Mouse (Mus musculus): ENCODE measurements around the gene Lypd6b. TPM values are rescaled to one million over a fixed set of nuclear protein-coding genes. Genes with fewer than 3 reads are reported as not detected.

Lypd6b gene
- polyA plus RNA-seq, 2 experiments, result 0.02 TPM; not detected in 1

DNA sequence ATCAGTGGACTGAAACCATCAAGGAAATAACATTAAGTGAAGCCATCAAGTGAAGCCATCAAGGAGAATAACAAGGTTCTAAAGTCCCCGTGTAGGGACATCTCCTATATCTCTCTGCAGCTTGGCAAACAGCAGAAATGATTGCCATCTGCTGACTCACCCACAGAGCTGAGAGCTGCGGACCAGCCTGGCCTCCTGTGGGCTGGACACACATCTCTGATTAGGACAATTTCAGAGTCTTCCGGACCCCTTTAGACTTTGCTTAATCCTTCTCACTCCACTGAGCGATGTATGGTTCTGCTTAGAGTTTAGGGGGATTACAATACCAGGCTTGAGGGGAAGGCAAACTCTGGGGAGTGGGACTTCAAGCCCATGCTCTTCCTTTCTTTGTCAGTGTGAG is 135.3 kb downstream of the Lypd6b start:
- no peak for DNase-seq (ENCODE audit: low read depth in 3 of 3, low spot score in 3 of 3)
- H3K27ac ChIP-seq, result no peak overlapping the region
- H3K4me3 ChIP-seq (ENCODE audit: insufficient read depth in 1 of 2, low read depth in 2 of 2, low read length in 2 of 2), result no peak overlapping the region
- H3K4me1 ChIP-seq (replicated peaks; ENCODE audit: control insufficient read depth in 2 of 2, insufficient read depth in 2 of 2, low read length in 1 of 2), result no peaks in the 10 kb centered on the region
- no peaks in the 10 kb centered on the region for H3K9me3 ChIP-seq (ENCODE audit: control insufficient read depth, low read length)
- H3K36me3 ChIP-seq (replicated peaks; ENCODE audit: control insufficient read depth, insufficient read depth, low read depth), result no peaks in the 10 kb centered on the region
- WGBS (ENCODE audit: insufficient replicate concordance), result 38% methylated on average over 4 of the region's 4 CpGs
- no peak for TF ChIP-seq EP300 (IDR thresholded peaks at IDR 0.05; ENCODE audit: low read depth)
- no peak for TF ChIP-seq CTCF (IDR thresholded peaks at IDR 0.05; ENCODE audit: low read depth)
- H3K9ac ChIP-seq (replicated peaks), result no peak overlapping the region
- no peaks in the 10 kb centered on the region for H3K27me3 ChIP-seq (ENCODE audit: control insufficient read depth, insufficient read depth, low read length)
- H3K4me2 ChIP-seq (ENCODE audit: low read depth), result no peak overlapping the region
- ATAC-seq (ENCODE audit: insufficient read depth), result no peak

- TF ChIP-seq EP300 (IDR thresholded peaks at IDR 0.05; ENCODE audit: low read depth) (no peak), CTCF (IDR thresholded peaks at IDR 0.05; ENCODE audit: low read depth) (no peak)
- no peak overlapping the region for H3K4me2 ChIP-seq (ENCODE audit: low read depth)
- H3K27ac ChIP-seq, result no peak overlapping the region
- no peak overlapping the region for H3K4me3 ChIP-seq (ENCODE audit: insufficient read depth in 1 of 2, low read depth in 2 of 2, low read length in 2 of 2)
- no peaks in the 10 kb centered on the region for H3K36me3 ChIP-seq (replicated peaks; ENCODE audit: control insufficient read depth, insufficient read depth, low read depth)
- WGBS (ENCODE audit: insufficient replicate concordance), result 59% methylated on average over 5 of the region's 5 CpGs
- no peaks in the 10 kb centered on the region for H3K27me3 ChIP-seq (ENCODE audit: control insufficient read depth, insufficient read depth, low read length)
- no peak overlapping the region for H3K9ac ChIP-seq (replicated peaks)
- no peaks in the 10 kb centered on the region for H3K9me3 ChIP-seq (ENCODE audit: control insufficient read depth, low read length)
- no peak for DNase-seq (ENCODE audit: low read depth in 3 of 3, low spot score in 3 of 3)
- no peaks in the 10 kb centered on the region for H3K4me1 ChIP-seq (replicated peaks; ENCODE audit: control insufficient read depth in 2 of 2, insufficient read depth in 2 of 2, low read length in 1 of 2)
- ATAC-seq (ENCODE audit: insufficient read depth), result no peak
Observed at GRCm38 (mm10) chr2:49926186-49926585, 138.7 kb downstream of the Lypd6b start.

DNA sequence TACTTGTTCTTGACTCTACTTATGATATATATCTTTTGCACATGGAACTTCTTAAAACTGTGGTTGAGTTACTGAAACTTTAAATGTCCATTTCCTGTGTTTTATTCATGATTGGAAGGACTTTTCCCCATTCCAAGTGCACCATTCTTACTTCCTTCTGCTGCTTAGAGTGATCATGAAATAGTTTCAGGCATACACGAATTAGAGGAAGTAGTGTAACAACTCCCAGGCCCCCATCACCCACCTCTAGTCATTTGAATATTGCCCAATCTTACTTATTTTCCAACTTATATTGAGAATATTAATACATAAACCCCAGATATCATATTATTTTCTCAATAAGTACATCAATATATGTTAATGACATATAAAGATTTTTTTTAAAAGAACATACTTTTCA is 139.9 kb downstream of the Lypd6b start:
- DNase-seq (ENCODE audit: low read depth in 3 of 3, low spot score in 3 of 3) (no peak), ATAC-seq (ENCODE audit: insufficient read depth) (no peak)
- H3K4me3 ChIP-seq (ENCODE audit: insufficient read depth in 1 of 2, low read depth in 2 of 2, low read length in 2 of 2), result no peak overlapping the region
- H3K27ac ChIP-seq, result no peak overlapping the region
- H3K9ac ChIP-seq (replicated peaks), result no peak overlapping the region
- no peaks in the 10 kb centered on the region for H3K36me3 ChIP-seq (replicated peaks; ENCODE audit: control insufficient read depth, insufficient read depth, low read depth)
- no peak overlapping the region for H3K4me2 ChIP-seq (ENCODE audit: low read depth)
- no peaks in the 10 kb centered on the region for H3K9me3 ChIP-seq (ENCODE audit: control insufficient read depth, low read length)
- no peaks in the 10 kb centered on the region for H3K27me3 ChIP-seq (ENCODE audit: control insufficient read depth, insufficient read depth, low read length)
- TF ChIP-seq CTCF (IDR thresholded peaks at IDR 0.05; ENCODE audit: low read depth) (no peak), EP300 (IDR thresholded peaks at IDR 0.05; ENCODE audit: low read depth) (no peak)
- H3K4me1 ChIP-seq (replicated peaks; ENCODE audit: control insufficient read depth in 2 of 2, insufficient read depth in 2 of 2, low read length in 1 of 2), result no peaks in the 10 kb centered on the region
- 3% methylated on average over 1 of the region's 1 CpGs for WGBS (ENCODE audit: insufficient replicate concordance)

DNA sequence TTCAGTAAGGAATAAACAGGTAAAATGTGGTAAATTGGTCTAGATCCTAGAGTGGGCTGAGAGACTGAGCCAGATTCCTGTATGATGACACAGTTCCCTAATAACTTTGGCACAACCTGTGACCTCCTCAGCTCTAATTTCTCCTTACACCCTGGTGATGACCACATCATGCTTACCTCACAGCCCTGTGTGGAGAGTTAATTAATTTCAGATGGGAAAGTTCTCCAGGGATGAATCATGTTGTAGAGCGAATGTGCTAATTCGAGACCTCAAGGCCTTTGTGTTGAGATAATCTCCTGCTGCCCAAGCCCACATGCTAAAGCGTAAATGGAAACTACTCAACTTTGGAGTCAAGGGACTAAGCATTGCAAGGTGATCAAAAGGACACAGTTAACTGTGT is 142.4 kb downstream of the Lypd6b start:
- Histone ChIP-seq H3K4me1 (replicated peaks; ENCODE audit: control insufficient read depth in 2 of 2, insufficient read depth in 2 of 2, low read length in 1 of 2) (no peaks in the 10 kb centered on the region), H3K4me2 (ENCODE audit: low read depth) (no peak overlapping the region), H3K9ac (replicated peaks) (no peak overlapping the region), H3K27ac (no peak overlapping the region), H3K4me3 (ENCODE audit: insufficient read depth in 1 of 2, low read depth in 2 of 2, low read length in 2 of 2) (no peak overlapping the region), H3K27me3 (ENCODE audit: control insufficient read depth, insufficient read depth, low read length) (no peaks in the 10 kb centered on the region), H3K36me3 (replicated peaks; ENCODE audit: control insufficient read depth, insufficient read depth, low read depth) (no peaks in the 10 kb centered on the region), H3K9me3 (ENCODE audit: control insufficient read depth, low read length) (no peaks in the 10 kb centered on the region)
- ATAC-seq (ENCODE audit: insufficient read depth) (no peak), DNase-seq (ENCODE audit: low read depth in 3 of 3, low spot score in 3 of 3) (no peak)
- TF ChIP-seq EP300 (IDR thresholded peaks at IDR 0.05; ENCODE audit: low read depth) (no peak), CTCF (IDR thresholded peaks at IDR 0.05; ENCODE audit: low read depth) (no peak)
- WGBS (ENCODE audit: insufficient replicate concordance), result 81% methylated on average over 3 of the region's 3 CpGs

GRCm38 (mm10) chr2:49937621-49938020 is 150.1 kb downstream of the Lypd6b start:
- no peak for ATAC-seq (ENCODE audit: insufficient read depth)
- Histone ChIP-seq H3K27ac (no peak overlapping the region), H3K36me3 (replicated peaks; ENCODE audit: control insufficient read depth, insufficient read depth, low read depth) (no peaks in the 10 kb centered on the region), H3K9ac (replicated peaks) (no peak overlapping the region), H3K4me1 (replicated peaks; ENCODE audit: control insufficient read depth in 2 of 2, insufficient read depth in 2 of 2, low read length in 1 of 2) (no peaks in the 10 kb centered on the region), H3K27me3 (ENCODE audit: control insufficient read depth, insufficient read depth, low read length) (no peaks in the 10 kb centered on the region), H3K4me3 (ENCODE audit: insufficient read depth in 1 of 2, low read depth in 2 of 2, low read length in 2 of 2) (no peak overlapping the region), H3K9me3 (ENCODE audit: control insufficient read depth, low read length) (no peaks in the 10 kb centered on the region), H3K4me2 (ENCODE audit: low read depth) (no peak overlapping the region)
- DNase-seq (ENCODE audit: low read depth in 3 of 3, low spot score in 3 of 3), result no peak
- WGBS (ENCODE audit: insufficient replicate concordance), result 61% methylated on average over 13 of the region's 13 CpGs
- TF ChIP-seq CTCF (IDR thresholded peaks at IDR 0.05; ENCODE audit: low read depth) (no peak), EP300 (IDR thresholded peaks at IDR 0.05; ENCODE audit: low read depth) (no peak)

All from liver, embryonic 14.5 days (tissue).